Mouse (Mus musculus): Measurements from ENCODE around the gene Borcs5. TPM values are rescaled to one million over a fixed set of nuclear protein-coding genes. Genes with fewer than 3 reads are reported as not detected.

The Borcs5 gene
- polyA plus RNA-seq (2015; fragmentation: Nextera tagmentation; extraction: Ambion mirVana): 42.5 and 43.6 TPM in 2 replicates

- Histone ChIP-seq H3K9ac (no peak within 1 kb of the TSS), H3K4me3 (no peak within 1 kb of the TSS), H3K4me2 (peak within 1 kb of the TSS; percentile 73; the same call in 1 of the 2 replicates), H3K27me3 (no peaks in the 10 kb centered on the region), H3K36me3 (no peaks in the 10 kb centered on the region), H3K9me3 (no peaks in the 10 kb centered on the region), H3K27ac (replicated peaks) (no peak within 1 kb of the TSS), H3K4me1 (replicated peaks) (peaks cover 12% of the 10 kb centered on the region)
- 94% methylated on average over 3 of the region's 3 CpGs for WGBS
- ATAC-seq (ENCODE audit: low FRiP score, low read depth): no peak
These were observed at the start of gene Borcs5 for GRCm38 (mm10) chr6:134639210-134639609. Gene Borcs5, plus strand, starts transcription at chr6:134639510.

GRCm38 (mm10) chr6:134591614-134592013 is 47.7 kb upstream of the Borcs5 start:
- Histone ChIP-seq H3K36me3 (no peaks in the 10 kb centered on the region), H3K27me3 (no peaks in the 10 kb centered on the region), H3K4me3 (no peak overlapping the region), H3K9me3 (no peaks in the 10 kb centered on the region), H3K27ac (replicated peaks) (no peak overlapping the region), H3K4me2 (no peak overlapping the region), H3K9ac (no peak overlapping the region), H3K4me1 (replicated peaks) (no peaks in the 10 kb centered on the region)
- 93% methylated on average over 2 of the region's 2 CpGs for WGBS
- ATAC-seq (ENCODE audit: low FRiP score, low read depth): no peak

GRCm38 (mm10) chr6:134594569-134595442 is 44.5 kb upstream of the Borcs5 start:
- Histone ChIP-seq H3K4me1 (replicated peaks) (no peaks in the 10 kb centered on the region), H3K9ac (no peak overlapping the region), H3K4me2 (no peak overlapping the region), H3K9me3 (no peaks in the 10 kb centered on the region), H3K27ac (replicated peaks) (no peak overlapping the region), H3K27me3 (no peaks in the 10 kb centered on the region), H3K4me3 (no peak overlapping the region), H3K36me3 (no peaks in the 10 kb centered on the region)
- no peak for ATAC-seq (ENCODE audit: low FRiP score, low read depth)
- WGBS: 79% methylated on average over 21 of the region's 21 CpGs

DNA sequence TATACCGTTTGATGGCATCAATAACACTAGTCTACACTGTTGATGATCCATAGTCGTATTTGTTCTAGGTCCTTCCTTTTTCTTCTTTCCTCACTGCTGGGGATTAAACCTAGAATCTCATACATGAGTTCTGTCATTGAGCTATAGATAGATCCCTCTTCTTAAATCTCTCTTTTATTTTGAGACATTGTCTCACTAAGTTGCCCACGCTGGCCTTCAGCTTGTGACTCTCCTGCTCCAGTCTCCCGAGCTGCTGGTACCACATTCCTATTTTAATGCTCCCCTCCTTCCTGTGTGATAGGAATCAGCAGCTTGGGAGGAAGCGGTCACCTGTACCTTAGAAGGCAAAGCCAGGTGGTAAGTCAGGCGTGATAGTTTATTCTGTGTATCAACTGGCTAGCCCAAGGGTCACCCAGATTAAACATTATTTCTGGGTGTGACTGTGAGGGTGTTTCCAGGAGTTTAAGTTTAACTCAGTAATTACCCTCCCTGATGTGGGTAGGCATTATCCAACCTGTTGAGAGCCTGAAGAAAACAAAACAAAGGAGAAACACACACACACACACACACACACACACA is 41.6 kb upstream of the Borcs5 start:
- Histone ChIP-seq H3K27me3 (no peaks in the 10 kb centered on the region), H3K36me3 (no peaks in the 10 kb centered on the region), H3K27ac (replicated peaks) (no peak overlapping the region), H3K4me2 (no peak overlapping the region), H3K9ac (no peak overlapping the region), H3K4me3 (no peak overlapping the region), H3K4me1 (replicated peaks) (no peaks in the 10 kb centered on the region), H3K9me3 (no peaks in the 10 kb centered on the region)
- no peak for ATAC-seq (ENCODE audit: low FRiP score, low read depth)
- 90% methylated on average over 6 of the region's 6 CpGs for WGBS

GRCm38 (mm10) chr6:134599239-134599638 is 40.1 kb upstream of the Borcs5 start:
- no peaks in the 10 kb centered on the region for H3K27me3 ChIP-seq
- WGBS: 68% methylated on average over 1 of the region's 1 CpGs
- no peaks in the 10 kb centered on the region for H3K9me3 ChIP-seq
- no peak overlapping the region for H3K4me2 ChIP-seq
- no peak overlapping the region for H3K9ac ChIP-seq
- H3K4me1 ChIP-seq (replicated peaks): no peaks in the 10 kb centered on the region
- no peak overlapping the region for H3K4me3 ChIP-seq
- no peak for ATAC-seq (ENCODE audit: low FRiP score, low read depth)
- H3K27ac ChIP-seq (replicated peaks): no peak overlapping the region
- H3K36me3 ChIP-seq: no peaks in the 10 kb centered on the region

DNA sequence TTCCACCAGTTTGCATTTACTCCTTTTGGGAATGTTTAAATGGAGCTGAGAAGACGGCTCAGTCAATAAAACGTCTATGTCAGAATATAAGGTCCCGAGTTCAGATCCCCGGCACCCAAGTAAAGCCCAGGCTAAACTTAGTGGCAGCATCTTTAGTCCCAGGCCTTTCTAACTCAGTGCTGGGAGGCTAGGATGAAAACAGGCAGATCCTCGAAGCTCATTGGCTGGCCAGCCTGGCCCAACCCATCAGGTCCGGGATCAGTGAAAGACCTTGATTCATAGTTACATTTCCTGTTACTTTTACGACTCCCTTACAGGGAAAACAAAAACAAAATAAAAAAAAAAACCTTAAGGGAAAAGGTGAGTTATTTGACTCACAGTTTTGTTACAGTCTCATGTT is 38.2 kb upstream of the Borcs5 start:
- no peaks in the 10 kb centered on the region for H3K36me3 ChIP-seq
- H3K4me1 ChIP-seq (replicated peaks): no peaks in the 10 kb centered on the region
- no peak overlapping the region for H3K27ac ChIP-seq (replicated peaks)
- no peak overlapping the region for H3K9ac ChIP-seq
- ATAC-seq (ENCODE audit: low FRiP score, low read depth): no peak
- no peak overlapping the region for H3K4me3 ChIP-seq
- no peaks in the 10 kb centered on the region for H3K27me3 ChIP-seq
- no peak overlapping the region for H3K4me2 ChIP-seq
- H3K9me3 ChIP-seq: no peaks in the 10 kb centered on the region
- 60% methylated on average over 7 of the region's 7 CpGs for WGBS

GRCm38 (mm10) chr6:134601766-134602165 is 37.5 kb upstream of the Borcs5 start:
- Histone ChIP-seq H3K4me1 (replicated peaks) (no peaks in the 10 kb centered on the region), H3K27me3 (no peaks in the 10 kb centered on the region), H3K27ac (replicated peaks) (no peak overlapping the region), H3K36me3 (no peaks in the 10 kb centered on the region), H3K4me2 (no peak overlapping the region), H3K4me3 (no peak overlapping the region), H3K9me3 (no peaks in the 10 kb centered on the region), H3K9ac (no peak overlapping the region)
- ATAC-seq (ENCODE audit: low FRiP score, low read depth): no peak
- WGBS: 52% methylated on average over 3 of the region's 3 CpGs

DNA sequence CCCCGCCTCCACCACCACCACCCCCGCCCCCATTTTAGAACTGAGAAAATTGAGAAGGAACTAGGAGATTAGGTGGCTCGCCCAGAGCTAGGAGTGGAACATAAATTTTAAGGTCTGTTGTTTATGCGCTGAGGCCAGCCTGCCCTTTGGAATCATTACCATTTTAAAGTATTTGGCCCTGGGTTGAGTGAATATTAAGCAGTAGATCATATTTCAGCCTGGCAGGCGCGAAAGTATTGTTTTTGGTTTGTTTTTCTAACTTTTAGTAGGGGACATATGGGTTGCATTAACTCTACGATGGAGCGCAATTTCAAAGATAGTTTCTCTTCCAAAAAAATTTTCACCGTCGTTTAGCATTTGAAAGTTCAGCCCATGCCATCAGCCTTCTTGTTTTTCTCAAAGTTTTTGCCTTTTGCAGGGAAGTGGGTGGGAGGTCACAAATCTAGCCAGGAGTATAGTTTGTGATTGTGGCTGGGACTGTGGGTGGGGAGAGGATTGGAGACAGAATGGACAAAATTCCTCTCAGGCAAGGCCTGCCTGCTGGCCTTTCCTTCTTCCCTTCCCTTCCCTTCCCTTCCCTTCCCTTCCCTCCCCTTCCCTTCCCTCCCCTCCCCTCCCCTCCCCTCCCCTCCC is 36.8 kb upstream of the Borcs5 start:
- Histone ChIP-seq H3K27me3 (no peaks in the 10 kb centered on the region), H3K9ac (no peak overlapping the region), H3K9me3 (no peaks in the 10 kb centered on the region), H3K4me2 (no peak overlapping the region), H3K4me3 (no peak overlapping the region), H3K27ac (replicated peaks) (no peak overlapping the region), H3K4me1 (replicated peaks) (no peaks in the 10 kb centered on the region), H3K36me3 (no peaks in the 10 kb centered on the region)
- no peak for ATAC-seq (ENCODE audit: low FRiP score, low read depth)
- whole genome bisulfite sequencing: 60% methylated on average over 10 of the region's 10 CpGs

DNA sequence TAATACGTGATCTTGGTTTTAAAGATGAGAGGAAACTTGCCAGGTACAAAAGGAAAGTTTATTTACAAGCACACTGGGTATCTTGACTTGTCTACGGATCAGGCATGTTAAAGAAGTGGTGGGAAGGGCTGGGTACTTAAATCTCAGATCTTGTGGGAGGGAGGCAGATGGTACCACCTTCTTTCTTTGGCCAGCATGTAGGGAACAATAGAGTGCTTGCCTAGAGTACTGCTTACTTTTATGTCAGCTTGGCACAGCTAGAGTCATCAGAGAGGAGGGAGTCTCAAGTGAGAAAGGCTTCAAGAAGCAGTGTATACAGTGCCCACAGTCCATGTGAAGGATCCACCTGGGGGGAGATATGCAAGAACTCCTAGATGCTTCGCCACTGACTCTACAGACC is 34.1 kb upstream of the Borcs5 start:
- H3K9ac ChIP-seq: no peak overlapping the region
- no peak for ATAC-seq (ENCODE audit: low FRiP score, low read depth)
- no peaks in the 10 kb centered on the region for H3K9me3 ChIP-seq
- H3K4me1 ChIP-seq (replicated peaks): no peaks in the 10 kb centered on the region
- H3K36me3 ChIP-seq: no peaks in the 10 kb centered on the region
- no peak overlapping the region for H3K4me3 ChIP-seq
- H3K4me2 ChIP-seq: no peak overlapping the region
- no peaks in the 10 kb centered on the region for H3K27me3 ChIP-seq
- no peak overlapping the region for H3K27ac ChIP-seq (replicated peaks)
- 88% methylated on average over 3 of the region's 3 CpGs for WGBS

GRCm38 (mm10) chr6:134606540-134606939 is 32.8 kb upstream of the Borcs5 start:
- no peak overlapping the region for H3K27ac ChIP-seq (replicated peaks)
- WGBS: 71% methylated on average over 6 of the region's 6 CpGs
- H3K9ac ChIP-seq: no peak overlapping the region
- no peaks in the 10 kb centered on the region for H3K4me1 ChIP-seq (replicated peaks)
- no peaks in the 10 kb centered on the region for H3K9me3 ChIP-seq
- no peaks in the 10 kb centered on the region for H3K27me3 ChIP-seq
- H3K4me2 ChIP-seq: no peak overlapping the region
- H3K4me3 ChIP-seq: no peak overlapping the region
- no peaks in the 10 kb centered on the region for H3K36me3 ChIP-seq
- no peak for ATAC-seq (ENCODE audit: low FRiP score, low read depth)

DNA sequence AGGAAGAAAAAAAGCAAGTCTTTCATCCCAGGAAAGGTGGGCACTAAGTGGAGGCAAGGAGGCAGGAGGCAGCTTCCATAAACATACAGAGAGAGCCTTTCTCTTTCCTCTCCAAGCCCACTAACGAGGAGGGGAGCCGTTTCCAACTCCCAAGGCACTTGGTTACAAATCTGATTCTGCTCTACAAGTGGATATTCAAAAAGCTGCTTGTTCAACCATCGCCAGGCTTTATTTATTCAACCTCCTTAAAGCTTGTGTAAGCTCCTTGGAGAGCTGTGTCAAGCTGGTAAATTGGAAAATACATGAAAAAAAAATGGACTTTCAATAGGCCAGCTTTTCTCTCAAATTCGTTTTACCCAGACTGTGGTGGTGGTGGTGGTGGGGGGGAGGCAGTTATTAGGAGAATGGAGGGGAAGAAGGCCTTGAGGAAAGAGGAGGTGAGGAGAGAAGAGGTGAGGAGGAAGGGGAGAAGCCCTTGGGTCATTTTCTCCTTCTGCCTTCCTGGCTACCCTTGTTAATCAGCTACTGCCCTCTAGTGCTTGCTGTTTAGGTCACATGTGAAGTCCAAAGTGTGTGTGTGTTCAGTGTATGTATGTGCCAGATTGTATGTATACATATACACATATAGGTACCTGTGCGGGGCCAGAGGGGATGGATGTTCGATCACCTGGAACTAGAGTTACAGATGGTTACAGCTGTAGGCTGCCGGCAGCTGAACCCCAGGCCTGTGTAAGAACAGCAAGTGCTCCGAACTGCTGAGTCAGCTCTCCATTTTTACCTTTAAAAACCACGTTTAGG is 32.2 kb upstream of the Borcs5 start:
- Histone ChIP-seq H3K27me3 (no peaks in the 10 kb centered on the region), H3K4me3 (no peak overlapping the region), H3K36me3 (no peaks in the 10 kb centered on the region), H3K9me3 (no peaks in the 10 kb centered on the region), H3K4me2 (no peak overlapping the region), H3K4me1 (replicated peaks) (no peaks in the 10 kb centered on the region), H3K27ac (replicated peaks) (no peak overlapping the region), H3K9ac (no peak overlapping the region)
- 62% methylated on average over 9 of the region's 9 CpGs for WGBS
- peak; percentile 66 for ATAC-seq (ENCODE audit: low FRiP score, low read depth)

- ATAC-seq (ENCODE audit: low FRiP score, low read depth): no peak
- Histone ChIP-seq H3K27me3 (no peaks in the 10 kb centered on the region), H3K4me3 (no peak overlapping the region), H3K9me3 (no peaks in the 10 kb centered on the region), H3K27ac (replicated peaks) (no peak overlapping the region), H3K4me1 (replicated peaks) (no peaks in the 10 kb centered on the region; the same call in 1 of the 2 replicates), H3K4me2 (no peak overlapping the region), H3K9ac (no peak overlapping the region), H3K36me3 (no peaks in the 10 kb centered on the region)
- WGBS: 90% methylated on average over 9 of the region's 9 CpGs
These were observed 28.9 kb upstream of the Borcs5 start for GRCm38 (mm10) chr6:134610380-134610779.

All from hindbrain, embryonic 15.5 days (tissue).